Mouse (Mus musculus): Measurements from ENCODE around the gene Acap2. TPM values are rescaled to one million over a fixed set of nuclear protein-coding genes. Genes with fewer than 3 reads are reported as not detected.

The Acap2 gene
- total RNA-seq (2021): 100 to 1,000 TPM; 102 to 116 TPM
- long read RNA-seq, experiment 1, partial matches to known transcripts: 5 of 19 reads
- long read RNA-seq, experiment 1, other reads (novel, unspliced or antisense): 11 of 19 reads
- long read RNA-seq, experiment 2, transcript Acap2-203 (23 exons, 3,414 nt): major isoform, 5 of 25 reads
- long read RNA-seq, experiment 2, partial matches to known transcripts: 10 of 25 reads
- long read RNA-seq, experiment 2, other reads (novel, unspliced or antisense): 8 of 25 reads

DNA sequence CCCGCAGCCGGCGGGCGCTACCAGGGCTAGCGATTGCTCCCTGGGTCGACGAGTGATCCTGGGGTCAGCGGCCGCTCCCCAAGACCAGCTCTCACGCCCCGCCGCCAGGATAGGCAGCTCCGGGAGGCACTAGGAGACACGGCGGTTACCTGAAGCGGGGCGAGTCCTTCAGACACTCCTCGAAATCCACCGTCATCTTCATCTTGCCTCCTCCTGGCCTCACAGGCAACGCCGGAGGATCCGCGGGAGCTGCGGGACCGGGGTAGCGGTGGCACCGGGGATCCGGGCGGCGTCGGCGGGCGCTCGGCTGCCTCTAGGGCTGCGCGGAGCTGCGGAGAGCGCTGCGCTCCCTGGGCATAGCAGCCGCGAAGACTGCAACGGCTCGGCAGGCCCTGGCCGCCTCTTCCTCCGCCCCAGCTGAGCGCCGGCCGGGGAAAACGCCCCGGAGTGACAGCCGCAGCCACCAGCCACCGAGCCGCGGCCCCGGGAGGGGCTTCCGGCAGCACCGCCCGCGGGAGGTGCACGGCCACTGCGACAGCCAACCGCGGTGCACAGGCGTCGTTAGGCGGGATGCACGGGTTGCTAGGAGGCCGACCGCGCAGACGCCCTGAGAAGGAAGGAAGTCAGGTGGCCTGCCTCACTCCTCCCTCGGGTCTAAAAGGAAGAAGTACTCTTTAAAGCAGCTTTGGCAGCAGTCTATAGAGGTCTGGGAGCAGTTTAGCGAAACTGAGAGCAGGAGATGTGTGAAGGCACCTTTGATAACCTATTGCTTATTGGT lies at the start of gene Acap2:
Gene Acap2 (minus strand): TSS at position 456 of the 778 bp plus-strand sequence.
- DNase-seq (ENCODE audit: low spot score in 2 of 2): peak; percentile 97 to 98

DNA sequence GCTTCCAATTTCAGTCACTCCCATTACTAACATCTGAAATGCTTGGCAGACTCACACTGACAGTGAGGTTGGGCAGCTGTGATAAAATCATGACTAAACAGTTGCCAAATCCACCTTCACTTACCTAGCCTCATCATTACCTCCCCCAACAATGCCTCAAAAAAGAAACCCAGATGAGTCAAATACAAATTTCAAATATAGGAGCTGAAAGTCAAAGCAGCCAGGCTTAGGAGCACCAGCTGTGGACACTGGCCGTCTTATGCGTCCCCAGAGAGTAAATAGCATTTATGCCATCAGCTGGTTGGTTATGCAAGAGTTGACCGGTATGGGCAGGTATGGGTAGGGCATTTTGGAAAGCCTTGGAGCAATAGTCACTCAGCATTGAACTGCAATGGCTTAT lies 48.4 kb upstream of the Acap2 start:
- no peak for DNase-seq (ENCODE audit: low spot score in 2 of 2)

DNA sequence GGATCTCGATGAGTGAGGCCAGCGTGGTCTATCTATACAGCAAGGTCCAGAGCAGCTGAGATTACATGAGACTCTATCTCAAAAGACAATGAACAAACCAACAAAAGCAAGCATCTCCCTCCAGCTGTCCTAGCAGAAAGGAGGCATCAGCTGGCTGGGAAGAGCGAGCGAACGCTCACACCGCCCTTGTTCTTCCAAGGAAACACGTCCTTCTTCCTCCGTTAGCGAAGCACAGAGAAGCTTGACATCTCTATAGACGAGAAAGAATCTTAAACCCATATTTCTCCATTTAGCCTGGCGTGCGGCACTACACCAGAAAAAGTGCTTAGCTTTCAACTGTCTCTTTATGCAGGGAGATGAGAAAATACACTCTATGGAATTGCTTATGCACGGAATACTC lies 47.7 kb upstream of the Acap2 start:
- no peak for DNase-seq (ENCODE audit: low spot score in 2 of 2)

DNA sequence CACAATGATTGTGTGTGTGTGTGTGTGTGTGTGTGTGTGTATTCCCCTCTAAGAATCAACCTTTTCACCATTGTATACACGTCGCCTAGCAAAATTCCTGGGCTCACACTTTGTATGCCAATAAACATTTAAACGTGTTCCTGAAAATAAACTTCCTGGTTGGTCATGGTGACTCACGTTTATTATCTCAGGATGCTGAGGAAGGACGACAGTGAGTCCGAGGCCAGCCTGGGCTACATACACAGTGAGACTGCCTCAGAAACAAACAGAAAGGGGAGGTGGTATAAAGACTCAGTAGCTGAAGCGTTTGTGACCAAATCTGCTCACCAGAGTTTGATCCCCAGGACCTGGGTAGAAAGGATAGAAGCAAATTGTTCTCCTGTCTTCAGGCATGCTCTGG lies 46.4 kb upstream of the Acap2 start:
- DNase-seq (ENCODE audit: low spot score in 2 of 2): no peak

DNA sequence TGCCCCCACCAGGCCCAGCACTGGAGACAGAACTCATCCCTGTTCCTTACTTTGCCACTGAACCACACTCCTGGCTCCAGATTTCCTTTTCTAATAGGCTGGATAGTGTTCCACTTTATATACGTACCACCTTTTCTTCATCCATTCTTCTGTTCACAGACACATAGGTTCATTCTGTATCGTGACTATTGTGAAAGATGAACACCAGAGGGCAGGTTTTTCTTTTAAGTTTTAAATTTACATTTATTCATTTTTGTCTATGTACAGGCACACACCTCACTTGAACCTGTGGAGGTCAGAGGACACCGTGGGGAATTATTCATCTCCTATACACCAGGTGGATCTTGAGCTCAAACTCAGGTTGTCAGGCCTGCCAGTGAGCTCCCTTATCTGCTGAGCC lies 43.0 kb upstream of the Acap2 start:
- no peak for DNase-seq (ENCODE audit: low spot score in 2 of 2)

DNA sequence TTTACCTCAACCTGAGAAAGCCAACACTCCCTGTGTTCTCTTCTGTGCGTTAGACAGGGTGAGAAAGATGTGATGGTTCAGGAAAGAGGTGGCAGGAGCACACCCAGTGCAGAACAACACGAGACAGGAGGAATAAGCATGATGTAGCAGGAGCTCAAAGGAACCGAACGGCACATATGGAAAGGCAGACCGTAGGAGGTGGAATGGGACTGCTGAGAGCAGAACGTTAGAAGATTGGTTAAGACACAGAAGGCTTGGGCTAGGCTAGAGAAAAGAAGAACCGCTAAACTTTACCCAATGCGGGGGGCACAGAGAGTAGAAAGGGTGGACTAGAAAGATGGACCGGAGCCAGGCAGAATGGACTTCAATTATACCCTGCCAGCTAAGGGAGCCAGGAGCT lies 40.4 kb upstream of the Acap2 start:
- no peak for DNase-seq (ENCODE audit: low spot score in 2 of 2)

DNA sequence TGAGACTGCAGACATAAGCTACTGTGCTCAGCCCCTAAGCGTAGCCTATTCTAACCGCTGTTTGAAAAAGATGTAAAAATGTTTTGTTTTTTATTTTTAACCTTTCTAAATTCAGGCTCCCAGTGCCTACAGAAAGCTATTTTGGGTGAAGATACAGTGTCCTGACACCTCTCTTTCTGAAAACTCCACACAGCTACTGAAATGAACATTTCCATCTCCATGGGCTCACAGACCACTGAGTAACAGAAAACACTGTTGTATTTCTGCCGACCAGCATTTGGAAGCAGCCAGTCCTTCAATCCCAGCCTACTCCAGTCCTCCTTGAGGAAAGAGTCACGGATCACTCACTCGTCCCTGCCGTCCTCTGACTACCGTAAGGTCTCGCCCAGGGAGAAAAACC lies 39.5 kb upstream of the Acap2 start:
- DNase-seq (ENCODE audit: low spot score in 2 of 2): no peak

DNA sequence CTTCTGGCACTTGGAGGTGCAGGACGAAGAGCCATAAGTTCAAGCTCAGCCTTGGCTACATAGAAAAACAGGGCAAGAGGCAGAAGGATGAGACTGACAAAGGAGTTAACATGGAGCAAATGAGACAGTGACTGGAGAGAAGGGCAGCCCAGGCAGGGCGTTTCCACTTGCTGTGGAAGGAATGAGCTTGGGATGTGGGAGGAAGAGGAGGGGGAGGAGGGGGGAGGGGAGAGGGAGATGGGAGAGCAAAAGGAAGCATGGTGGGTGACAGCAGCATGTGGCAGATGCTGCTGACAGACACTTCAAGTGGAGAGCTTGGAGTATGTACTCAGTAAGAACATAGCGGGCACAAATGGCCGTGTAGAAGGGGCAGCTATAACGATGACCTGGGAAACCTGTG lies 37.2 kb upstream of the Acap2 start:
- no peak for DNase-seq (ENCODE audit: low spot score in 2 of 2)

DNA sequence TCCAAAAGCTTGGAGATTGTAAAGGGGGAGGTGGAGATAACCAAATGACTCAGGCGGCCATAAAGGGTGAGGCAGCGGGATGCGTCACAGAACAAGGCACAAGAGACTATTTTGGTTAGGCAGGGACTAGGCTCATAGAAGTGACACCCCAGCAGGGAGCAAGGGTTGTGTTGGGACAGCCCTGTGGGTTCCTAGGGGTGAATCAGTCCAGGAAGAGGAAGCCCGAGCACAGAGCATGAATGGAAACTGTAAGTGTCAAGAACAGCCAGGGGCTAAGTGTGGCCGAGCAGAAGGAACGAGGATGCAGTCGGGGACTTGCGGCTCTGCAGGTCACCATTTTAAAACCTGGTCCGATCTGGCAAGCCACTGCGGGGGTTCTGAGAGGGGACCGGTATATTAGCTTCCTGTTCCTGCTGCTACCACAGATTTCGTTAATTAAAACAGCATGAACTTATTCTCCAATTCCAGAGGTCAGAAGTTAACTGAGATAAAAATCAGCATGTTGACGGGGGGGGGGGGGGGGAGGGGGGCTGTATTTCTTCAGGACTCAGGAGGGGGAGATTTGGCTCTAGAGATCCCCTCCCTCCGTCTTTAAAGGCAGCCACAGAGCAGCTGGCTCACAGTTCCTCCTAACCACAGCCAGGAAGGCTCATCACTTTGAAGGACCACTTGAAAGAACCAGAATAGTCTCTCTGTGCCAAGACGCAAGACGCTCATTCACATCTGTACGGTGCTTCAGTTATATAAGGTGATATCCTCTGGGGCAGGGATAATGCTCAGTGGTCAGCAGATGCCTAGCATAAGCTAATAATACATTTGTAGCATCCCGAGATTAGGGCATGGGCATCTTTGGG lies 34.6 kb upstream of the Acap2 start:
- DNase-seq (ENCODE audit: low spot score in 2 of 2): no peak

DNA sequence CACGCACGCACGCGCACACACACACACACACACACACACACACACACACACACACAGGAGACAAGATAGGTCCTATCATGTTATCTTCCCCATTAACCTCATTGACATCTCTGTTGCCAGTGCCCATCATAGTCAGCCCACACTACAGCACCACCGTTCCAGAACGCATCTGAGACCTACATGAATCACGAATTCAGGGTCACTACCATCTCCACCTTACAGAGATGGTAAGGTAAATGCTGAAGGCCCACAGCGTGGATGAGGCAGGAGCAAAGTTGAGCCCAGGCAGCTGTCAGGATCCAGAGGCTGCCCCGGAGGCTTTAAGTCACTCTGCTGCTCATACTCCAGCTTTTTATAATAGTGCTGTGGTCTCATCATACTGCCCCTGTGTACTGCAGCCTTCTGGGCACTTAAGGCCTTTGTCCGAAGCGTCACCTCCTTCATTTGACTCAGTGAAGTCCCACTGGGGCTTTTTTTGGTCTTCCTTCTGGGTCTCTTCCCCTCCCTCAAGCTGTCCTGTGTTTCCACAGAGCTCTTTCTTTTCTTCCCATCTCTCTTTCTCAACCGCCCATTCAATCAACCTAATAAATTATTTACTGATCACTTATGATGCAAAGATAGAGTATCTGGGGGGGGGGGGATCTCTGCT lies 33.9 kb upstream of the Acap2 start:
- no peak for DNase-seq (ENCODE audit: low spot score in 2 of 2)

DNA sequence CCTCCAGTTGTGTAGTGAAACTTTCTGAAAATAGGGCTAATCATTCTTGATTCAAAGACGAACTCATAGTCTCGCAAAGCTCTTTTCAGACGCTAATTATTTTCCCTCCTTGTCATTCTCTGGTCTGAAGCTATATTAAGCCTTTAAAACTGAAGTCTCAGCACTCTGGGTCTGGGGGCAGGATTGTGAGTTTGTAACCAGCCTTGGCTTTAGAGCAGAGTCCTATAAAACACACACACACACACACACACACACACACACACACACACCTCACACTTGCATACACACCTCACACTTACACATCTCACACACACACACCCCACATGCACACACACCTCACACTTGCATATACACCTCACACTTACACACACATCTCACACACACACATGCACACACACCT lies 33.3 kb upstream of the Acap2 start:
- no peak for DNase-seq (ENCODE audit: low spot score in 2 of 2)

DNA sequence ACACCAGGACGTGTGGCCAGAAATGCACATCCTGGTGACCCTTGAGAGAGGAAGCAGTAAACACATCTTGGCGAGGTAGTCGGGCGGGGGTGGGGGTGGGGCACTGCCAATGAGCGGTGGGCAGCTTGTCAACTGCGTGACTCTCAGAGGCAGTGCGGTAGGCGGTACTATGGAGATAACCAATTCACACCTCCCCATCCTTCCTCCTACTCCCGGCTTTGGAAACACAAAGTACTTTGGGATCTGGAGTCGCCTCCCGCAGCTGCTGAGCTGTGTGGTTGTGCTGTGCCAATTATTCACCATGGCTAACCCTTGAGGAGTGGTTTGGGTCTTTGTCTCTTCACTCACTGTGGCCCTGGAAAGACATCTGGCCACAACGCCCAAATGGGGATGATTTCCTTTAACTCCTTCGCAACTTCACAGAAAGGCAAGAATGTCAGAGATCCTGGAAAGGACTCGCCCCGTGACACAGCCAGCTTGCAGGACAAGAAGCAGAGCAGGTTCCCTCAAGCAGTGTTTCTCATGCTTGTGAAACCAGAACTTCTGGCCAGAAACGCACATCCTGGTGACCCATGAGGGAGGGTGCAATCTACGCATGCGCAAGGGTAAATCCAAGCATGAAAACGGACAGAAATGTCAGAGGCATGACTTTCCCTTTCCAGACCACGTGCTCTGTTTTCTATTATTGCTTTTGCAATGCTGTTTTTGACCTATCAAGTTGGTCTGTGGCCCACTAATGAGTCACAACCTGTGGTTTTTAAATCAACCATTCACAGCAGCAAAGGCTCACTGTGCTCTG lies 32.7 kb upstream of the Acap2 start:
- DNase-seq (ENCODE audit: low spot score in 2 of 2): peak; percentile 54 to 62

DNA sequence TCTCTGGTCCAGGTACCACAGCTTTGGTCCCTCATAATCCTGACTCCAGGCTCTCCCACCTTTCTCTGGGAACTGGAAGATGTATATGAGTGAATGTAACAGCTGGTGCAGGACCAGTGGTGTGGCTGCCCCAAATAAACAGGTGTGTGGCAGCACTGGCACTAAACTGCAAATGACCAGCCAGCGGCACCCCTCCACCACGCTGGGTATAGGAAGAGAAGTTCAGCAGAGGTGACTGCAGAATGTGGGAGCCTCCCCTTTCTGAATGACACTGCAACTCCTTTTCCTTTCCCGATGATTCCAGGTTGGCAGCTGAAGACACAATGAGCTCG lies 32.1 kb upstream of the Acap2 start:
- no peak for DNase-seq (ENCODE audit: low spot score in 2 of 2)

DNA sequence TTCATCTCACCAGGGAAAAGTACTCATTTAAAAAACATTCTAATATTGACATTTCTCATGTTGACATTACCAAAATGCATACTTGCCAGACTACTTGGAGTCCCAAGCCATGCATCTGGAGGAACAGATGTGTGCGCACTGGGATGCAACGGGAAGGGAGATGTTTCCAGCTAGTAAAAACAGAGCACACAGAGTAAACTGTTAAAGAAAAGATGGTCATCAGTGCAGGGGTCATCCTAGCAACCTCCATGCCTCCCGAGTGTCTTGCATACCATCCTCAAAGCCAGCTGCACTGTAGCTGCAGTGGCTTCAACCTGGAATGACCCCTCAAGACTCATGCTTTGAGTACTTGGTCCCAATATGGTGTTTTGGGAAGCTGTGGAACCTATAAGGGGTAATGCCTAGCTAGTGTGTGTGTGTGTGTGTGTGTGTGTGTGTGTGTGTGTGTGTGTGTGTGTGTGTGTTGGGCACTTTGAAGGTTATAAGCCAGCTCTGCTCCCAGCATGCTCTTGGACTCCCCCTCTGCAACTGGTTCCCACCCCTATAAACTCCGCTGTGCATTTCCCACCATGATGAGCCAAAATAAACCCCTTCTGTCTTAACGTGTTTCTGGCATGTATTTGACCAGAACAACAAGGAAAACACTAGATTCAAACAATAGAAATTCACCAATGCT lies 31.6 kb upstream of the Acap2 start:
- no peak for DNase-seq (ENCODE audit: low spot score in 2 of 2)

DNA sequence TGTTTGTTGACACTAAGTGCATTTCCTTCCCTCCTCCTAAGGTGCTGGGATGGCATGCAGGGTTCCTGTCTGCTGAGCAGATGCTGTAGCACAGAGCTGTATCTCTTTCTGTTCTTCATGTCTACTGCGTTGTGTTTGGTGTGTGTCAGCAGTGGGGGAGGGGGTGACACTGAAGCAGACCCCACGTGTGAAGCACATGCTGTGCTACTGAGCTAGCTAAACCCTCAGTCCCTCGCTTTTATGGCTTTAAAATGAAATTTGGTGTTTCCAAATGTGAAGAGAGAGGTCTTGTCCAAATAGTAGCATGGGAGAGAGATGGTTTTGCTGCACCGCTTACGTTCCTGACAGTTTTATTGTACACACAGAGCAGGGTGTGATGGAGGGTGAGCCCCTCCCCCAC lies 30.5 kb upstream of the Acap2 start:
- no peak for DNase-seq (ENCODE audit: low spot score in 2 of 2)

DNA sequence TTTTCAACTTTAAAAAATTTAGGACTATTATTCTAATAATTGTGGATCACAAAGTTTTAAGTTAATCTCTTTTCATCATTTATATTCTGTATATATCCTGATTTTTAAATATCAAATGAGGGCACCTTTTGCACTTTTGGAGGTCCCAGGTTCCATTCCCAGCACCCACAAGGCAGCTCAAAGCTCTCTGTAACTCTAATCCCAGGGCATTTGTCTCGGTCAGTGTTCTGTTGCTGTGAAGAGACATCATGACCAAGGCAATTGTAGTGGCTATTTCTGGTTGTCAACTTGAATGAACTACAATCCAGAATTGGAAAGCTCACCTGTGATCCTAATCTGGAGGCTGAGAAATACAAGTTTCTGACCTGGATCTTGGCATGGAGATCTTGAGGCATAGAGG lies 26.7 kb upstream of the Acap2 start:
- no peak for DNase-seq (ENCODE audit: low spot score in 2 of 2)

DNA sequence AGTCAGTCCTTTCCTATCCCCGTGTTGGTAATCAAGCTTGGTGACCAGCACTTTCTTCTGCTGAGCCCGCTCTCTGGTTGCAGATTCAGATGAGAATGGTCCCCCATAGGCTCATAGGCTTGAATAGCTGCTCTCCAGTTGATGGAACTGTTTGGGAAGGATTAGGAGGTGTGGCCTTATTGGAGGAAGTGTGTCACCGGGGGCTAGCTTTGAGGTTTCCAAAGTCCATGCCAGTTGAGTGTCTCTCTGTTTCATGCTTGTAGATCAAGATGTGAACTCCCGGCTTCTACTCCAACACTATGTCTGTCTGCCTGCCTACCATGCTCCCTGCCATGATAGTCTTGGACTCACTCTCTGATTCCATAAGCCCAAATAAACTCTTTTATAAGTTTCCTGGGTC lies 14.2 kb upstream of the Acap2 start:
- no peak for DNase-seq (ENCODE audit: low spot score in 2 of 2)

DNA sequence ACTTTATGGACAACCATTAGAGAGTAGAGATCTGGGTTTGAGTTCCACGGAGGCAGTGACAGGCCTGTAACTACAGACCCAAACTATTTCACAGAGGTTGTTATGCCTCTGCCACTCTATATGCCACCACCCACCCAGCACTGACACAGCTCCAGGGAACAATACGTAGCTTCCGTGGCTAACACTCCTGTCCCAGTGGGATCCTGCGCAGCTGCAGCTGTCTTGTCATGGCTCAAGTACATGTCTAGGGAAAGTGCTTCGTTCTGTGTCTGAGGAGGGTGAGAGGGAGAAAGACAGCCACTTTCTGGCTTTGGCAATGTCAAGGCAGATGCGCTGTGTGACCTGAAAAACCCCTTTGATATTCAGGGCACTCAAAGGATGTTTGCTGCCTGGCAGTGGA lies 12.4 kb upstream of the Acap2 start:
- DNase-seq (ENCODE audit: low spot score in 2 of 2): no peak

DNA sequence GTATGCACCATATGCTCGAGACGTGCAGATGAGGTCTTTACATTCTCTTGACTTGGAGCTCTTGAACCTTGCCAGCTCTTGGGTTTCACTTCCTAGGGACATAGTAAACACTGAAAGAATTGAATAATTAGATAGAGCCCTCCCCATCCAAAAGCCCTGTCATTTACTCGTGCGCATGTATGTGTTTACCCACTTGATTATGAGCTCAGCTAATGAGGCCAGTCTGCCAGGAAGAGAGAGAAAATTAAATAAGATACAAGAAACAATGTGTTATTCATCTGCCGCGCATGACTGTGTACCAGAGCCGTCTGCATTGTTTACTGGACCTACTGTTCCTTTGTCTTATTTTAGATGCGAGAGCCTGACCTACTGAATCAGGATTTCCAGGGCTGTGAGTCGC lies 10.5 kb upstream of the Acap2 start:
- no peak for DNase-seq (ENCODE audit: low spot score in 2 of 2)

DNA sequence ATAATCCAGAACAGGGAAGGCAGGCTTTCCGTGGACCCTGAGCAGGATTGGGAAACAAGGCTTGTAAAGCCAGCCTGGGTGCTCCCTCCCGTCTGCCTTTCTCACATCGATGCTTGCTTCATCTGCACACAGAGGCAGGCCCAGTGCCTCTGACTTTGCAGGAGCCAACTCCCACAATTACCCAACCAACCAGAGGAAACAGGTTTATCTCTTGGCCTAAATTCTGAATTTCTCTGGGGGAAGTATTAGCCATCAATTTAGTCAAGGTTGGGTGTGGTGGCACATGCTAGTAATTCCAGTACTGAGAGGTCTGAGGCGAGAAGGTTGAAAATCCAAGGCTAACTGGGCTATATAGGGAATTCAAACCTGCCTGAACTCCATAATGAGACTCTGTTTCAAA lies 9.4 kb upstream of the Acap2 start:
- no peak for DNase-seq (ENCODE audit: low spot score in 2 of 2)

All from layer of hippocampus, postnatal 14 days (tissue).